Mouse (Mus musculus): ENCODE measurements at regions not wholly inside any gene's neighbourhood (a gene's known extent, or its start where the extent isn't known, plus 50 kb on each side); places are given as distances from the start of the nearest gene placed in this dataset.

- no peak for DNase-seq (ENCODE audit: inconsistent age in 2 of 2, low spot score in 1 of 2)
These were observed 135.7 kb upstream of the Arhgap5 start for GRCm38 (mm10) chr12:52368034-52368433.

- peak; percentile 75 to 93 for DNase-seq (ENCODE audit: inconsistent age in 2 of 2, low spot score in 1 of 2)
These were observed 135.3 kb upstream of the Arhgap5 start for GRCm38 (mm10) chr12:52368466-52368865.

DNA sequence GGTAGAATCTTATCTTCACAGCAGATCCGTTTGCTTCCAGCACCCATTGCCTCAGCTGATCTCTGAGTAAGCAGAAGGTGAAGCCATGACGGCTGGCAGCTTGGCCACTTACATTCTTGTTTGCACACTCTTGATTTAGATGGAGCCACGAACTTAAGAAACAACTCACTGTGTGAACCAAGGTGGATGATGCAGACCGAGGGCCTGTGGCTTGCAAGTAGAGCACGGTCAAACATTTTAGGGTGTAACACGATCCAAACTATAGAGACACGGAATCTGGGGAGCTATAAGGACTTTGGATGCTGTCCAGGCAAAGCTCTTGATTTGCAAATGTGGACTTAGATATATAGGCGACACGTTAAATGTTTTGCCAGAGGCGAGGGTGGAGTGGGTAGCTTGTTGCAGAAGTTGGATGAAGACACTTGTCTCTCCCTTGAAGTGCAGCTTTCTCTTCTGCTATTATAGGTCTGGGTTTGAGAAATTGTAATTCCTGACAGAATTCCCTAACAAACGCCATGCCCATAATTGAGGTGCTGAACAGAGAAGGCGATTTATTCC is 133.5 kb upstream of the Arhgap5 start:
- DNase-seq (ENCODE audit: inconsistent age in 2 of 2, low spot score in 1 of 2): no peak

DNA sequence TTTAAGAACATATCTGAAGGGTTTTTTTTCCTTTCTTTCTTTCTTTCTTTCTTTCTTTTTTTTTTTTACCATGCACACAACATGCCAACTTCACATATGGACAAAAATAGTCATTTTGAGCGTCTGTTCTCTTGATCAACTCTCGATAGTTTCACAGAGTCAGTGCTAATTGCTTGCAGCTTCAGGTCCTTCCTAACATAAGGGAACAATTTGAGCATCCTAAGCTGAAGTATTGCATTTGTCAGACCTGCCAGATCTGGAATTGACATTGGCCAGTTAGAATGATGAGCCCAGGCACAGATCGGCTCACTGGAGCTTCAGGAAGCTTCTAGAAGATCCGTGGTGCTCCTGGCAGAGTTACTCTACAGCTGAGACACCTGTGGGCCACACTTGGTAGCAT is 128.7 kb upstream of the Arhgap5 start:
- DNase-seq (ENCODE audit: inconsistent age in 2 of 2, low spot score in 1 of 2): no peak

DNA sequence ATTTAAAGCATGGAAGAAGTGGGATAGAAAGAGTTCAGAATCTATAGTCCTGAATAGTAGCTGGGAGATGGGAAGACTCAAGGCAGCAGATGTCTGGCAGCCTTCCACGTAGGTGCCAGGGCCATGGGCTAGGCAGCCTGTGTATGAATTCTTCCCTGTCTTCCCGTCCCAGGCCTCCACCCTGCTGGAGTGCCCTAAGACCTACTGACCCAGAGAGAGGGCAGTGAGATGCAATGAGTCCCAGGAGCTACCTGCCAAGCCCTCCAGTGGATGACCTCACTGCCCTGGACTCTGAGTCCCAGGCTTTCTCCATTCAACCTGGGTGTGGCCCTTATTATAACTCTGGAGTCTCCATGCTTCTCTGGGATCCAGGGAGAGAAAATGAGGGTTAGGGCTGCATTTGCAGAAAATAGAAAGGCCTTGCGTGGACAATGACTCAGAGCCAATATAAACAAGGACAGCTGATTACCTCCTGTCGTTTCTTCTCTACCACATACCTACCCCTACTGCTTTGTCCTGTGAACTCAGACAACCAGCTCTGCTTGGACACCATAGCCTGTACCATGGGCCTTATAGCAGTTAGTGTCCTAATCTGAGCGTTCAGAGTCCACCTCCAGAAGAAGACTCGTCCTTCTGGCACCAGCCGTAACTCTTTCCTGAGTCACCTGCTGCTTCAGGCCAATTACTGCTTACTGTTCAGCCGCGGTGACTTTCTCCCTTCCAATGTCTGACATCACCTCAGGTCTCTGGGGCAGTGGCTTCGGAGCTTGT is 126.9 kb upstream of the Arhgap5 start:
- peak; percentile 14 to 66 for DNase-seq (ENCODE audit: inconsistent age in 2 of 2, low spot score in 1 of 2)

DNA sequence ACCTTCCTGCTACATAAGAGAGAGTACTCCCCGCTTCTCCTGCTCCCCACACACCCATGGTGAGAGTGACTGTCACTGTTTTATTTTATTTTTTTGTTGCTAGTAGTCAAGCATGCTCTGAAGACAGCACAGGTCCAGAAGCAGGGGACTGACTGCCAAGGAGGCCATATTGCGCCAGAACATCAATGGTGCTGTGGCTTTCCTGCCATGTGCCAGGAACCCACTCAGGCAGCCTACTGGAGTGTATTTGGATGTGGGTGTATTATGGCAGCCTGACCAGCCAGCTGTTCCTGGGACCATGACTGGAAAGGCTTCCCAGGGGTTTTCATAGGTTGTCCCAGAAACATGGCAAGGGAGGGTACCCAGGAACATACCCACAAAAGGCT is 126.3 kb upstream of the Arhgap5 start:
- no peak for DNase-seq (ENCODE audit: inconsistent age in 2 of 2, low spot score in 1 of 2)

- DNase-seq (ENCODE audit: inconsistent age in 2 of 2, low spot score in 1 of 2): no peak
These were observed 124.5 kb upstream of the Arhgap5 start for GRCm38 (mm10) chr12:52379245-52379644.

DNA sequence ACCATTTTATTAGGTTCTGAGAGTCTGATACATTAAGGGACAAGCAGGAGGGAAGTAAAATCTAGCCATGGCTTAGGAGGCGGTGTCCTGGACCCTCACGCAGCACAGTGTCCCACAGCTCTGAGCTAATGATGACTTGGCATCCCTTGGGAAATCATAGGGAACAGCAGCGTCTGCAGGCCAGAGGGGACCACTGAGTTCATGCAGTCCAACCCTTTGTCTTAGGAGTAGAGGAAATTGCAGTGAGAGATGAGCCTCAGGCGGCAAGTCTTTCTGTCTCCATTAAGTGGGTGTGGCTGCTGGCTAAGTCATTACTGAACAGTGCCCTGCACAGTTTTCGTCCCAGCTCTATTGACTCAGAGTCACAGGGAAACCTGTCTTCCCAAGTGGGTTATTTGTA is 123.8 kb upstream of the Arhgap5 start:
- no peak for DNase-seq (ENCODE audit: inconsistent age in 2 of 2, low spot score in 1 of 2)

DNA sequence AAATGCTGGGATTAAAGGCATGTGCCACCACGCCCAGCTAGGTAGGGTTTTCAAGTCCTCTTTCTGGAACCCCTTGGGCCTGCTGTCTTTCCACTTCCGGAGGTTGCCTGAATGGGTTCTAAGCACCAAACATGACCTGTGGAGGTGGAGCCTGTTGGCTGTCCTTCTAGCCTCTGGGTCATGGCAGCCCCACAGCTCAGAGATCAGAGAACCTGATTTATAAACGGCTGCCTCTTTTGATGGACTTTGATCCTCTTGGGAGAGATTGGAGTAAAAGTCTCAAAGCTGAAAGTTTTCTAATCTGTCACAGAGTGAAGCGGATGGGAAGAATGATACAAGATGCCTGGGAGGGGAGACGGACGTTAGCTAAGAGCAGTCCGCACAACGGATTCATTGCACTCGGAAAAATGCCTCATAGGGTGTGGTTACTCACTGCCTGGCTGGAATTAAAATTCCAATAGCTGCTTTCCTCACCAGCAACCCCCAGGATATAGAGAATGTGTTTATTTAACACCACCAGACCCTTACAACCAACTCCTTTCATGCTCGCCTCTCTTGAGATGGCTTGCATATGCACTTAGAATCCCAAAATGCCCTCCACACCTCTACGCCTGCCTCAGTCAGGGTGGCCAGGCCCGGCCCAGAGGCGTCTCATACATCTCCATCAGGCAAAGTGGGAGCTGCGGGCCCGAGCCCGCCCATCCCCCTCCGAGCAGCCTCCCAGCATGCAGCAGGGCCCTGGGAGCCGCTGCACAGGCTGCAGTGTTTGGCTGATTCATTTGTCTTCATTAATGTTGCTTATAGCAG is 122.4 kb upstream of the Arhgap5 start:
- DNase-seq (ENCODE audit: inconsistent age in 2 of 2, low spot score in 1 of 2): no peak

- DNase-seq (ENCODE audit: inconsistent age in 2 of 2, low spot score in 1 of 2): no peak
These were observed 121.8 kb upstream of the Arhgap5 start for GRCm38 (mm10) chr12:52381968-52382325.

DNA sequence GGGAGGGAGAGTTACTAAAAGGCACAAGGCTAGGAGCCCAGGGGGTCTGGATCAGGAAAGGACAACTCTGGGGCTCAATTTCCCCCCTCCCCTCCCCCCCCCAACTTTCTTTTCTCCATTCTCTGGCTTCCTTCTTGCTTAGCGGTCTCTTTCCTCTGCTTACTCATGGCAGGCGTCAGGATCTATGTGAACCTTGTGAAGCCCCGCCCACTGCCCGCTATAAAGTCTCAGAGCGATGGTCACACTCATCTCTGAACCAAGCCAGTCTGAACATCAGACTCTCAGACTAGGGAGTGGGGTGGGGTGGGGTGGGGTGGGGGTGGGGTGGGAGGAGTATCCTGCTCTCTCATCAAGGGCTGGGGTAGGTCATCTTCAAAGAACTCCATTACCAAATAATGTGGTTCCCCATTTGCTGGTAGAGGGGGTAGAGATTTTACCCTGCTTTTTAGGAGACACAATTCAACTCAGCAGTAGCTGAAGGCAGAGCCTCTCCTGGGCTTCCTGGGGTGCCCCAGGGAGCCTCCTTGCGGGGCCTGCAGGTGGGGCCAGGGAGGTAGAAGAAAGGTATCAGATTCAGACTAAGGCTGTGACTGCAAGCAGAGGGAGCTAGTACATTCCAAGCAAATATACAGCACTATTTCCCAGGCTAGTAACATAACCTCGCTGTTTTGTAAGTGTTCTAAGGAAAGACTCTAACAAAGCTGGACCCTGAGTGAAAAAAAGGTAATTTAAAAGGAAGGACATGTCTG is 120.8 kb upstream of the Arhgap5 start:
- DNase-seq (ENCODE audit: inconsistent age in 2 of 2, low spot score in 1 of 2): peak; percentile 31 to 43

- DNase-seq (ENCODE audit: inconsistent age in 2 of 2, low spot score in 1 of 2): no peak
These were observed 114.2 kb upstream of the Arhgap5 start for GRCm38 (mm10) chr12:52389552-52389951.

- no peak for DNase-seq (ENCODE audit: inconsistent age in 2 of 2, low spot score in 1 of 2)
These were observed 113.5 kb upstream of the Arhgap5 start for GRCm38 (mm10) chr12:52390242-52390641.

GRCm38 (mm10) chr12:52392636-52393035 is 111.1 kb upstream of the Arhgap5 start:
- DNase-seq (ENCODE audit: inconsistent age in 2 of 2, low spot score in 1 of 2): peak; percentile 21 to 76

DNA sequence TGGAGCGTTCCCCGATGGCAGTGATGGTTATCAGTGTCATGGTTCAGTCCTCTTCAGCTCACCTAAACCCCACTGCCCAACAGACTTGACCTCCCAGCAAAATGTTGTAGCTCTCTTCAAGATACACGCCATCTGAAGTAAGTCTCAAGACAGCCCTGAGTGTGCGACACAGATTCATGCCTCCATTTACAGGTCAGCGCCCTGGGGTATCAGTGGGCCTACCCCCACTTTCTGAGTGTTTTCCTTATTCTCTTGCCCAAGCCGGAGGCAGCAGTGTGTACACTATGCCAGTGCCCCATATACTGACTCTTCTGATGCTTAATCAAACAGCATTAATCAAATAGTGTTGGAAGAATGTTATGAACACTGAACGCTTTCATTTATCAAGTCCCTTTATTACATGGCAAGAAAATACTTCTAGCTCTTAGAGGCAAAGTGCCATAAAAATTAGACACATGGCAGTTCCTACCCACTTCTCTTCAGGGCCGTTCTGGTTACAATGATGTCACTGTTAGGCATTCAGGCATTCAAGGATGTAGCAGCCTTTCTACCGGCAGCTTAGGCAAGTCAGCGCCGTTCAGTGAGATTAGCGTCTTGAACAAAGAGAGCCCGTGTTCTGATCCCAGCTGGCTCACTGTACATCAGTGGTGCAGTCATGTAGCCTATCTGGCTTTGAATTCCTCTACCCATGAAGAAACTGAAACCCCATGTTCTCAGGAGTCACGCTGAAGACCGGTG is 109.6 kb upstream of the Arhgap5 start:
- DNase-seq (ENCODE audit: inconsistent age in 2 of 2, low spot score in 1 of 2): peak in 1 of 2 experiments; percentile 66

- no peak for DNase-seq (ENCODE audit: inconsistent age in 2 of 2, low spot score in 1 of 2)
These were observed 109.1 kb upstream of the Arhgap5 start for GRCm38 (mm10) chr12:52394719-52395062.

DNA sequence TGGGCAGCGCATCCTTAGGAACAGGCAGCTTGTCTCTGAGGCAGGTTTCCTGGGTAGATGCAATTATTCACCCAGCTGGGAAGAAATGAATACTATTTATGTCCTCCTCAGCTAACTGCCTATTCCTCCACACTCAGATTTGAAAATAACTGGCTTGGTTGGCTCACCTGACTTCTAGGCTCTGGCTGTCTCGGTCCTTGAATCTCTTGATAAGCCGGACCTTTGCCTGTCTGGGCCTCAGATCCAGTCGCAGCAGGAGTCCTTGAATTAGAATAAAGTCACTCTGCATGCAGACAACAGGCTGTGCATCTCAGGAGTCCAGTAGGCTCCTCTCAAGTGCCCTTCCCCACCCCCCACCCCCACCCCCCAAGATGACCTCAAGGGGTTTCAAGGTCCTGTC is 108.7 kb upstream of the Arhgap5 start:
- DNase-seq (ENCODE audit: inconsistent age in 2 of 2, low spot score in 1 of 2): peak in 1 of 2 experiments; percentile 59

- peak; percentile 45 to 85 for DNase-seq (ENCODE audit: inconsistent age in 2 of 2, low spot score in 1 of 2)
These were observed 107.5 kb upstream of the Arhgap5 start for GRCm38 (mm10) chr12:52396178-52396841.

GRCm38 (mm10) chr12:52397718-52398510 is 105.9 kb upstream of the Arhgap5 start:
- peak in 1 of 2 experiments; percentile 44 for DNase-seq (ENCODE audit: inconsistent age in 2 of 2, low spot score in 1 of 2)
